In genomic region chr11:101176933-101177773, GRCm38 (mm10) we compare ENCODE assay signal across 8 mouse cellular contexts. TPM values are rescaled to one million over a fixed set of nuclear protein-coding genes. Genes with fewer than 3 reads are reported as not detected.
A peak's percentile ranks its signal among the peaks of the same experiment; 100 is the strongest.
DNase-seq lines count a peak whose midpoint lies in the region; ATAC-seq and TF ChIP-seq lines count a peak whose summit lies in the region.

No protein-coding gene starts in this region.

- peak overlapping the region; percentile 94 for H3K4me2 ChIP-seq in kidney, embryonic 15.5 days
- no peak overlapping the region for H3K4me2 ChIP-seq in liver, embryonic 12.5 days
- peak overlapping the region; percentile 70 for H3K4me2 ChIP-seq in neural tube, embryonic 12.5 days (replicated peaks)

- intact Hi-C loops in heart, adult 2 months (cut with DNase I), result loop anchor here (2.0 to 10.0 kb wide), 4 partner anchors 94 to 462 kb away; partner anchors contain the start of genes Coasy, Hspb9 and Kat2a

- no peak overlapping the region for H3K4me3 ChIP-seq in heart, adult 2 months
- peak overlapping the region; percentile 39; the same call in 1 of the 2 replicates for H3K4me3 ChIP-seq in kidney, embryonic 15.5 days (replicated peaks)
- H3K4me3 ChIP-seq in liver, embryonic 12.5 days, result no peak overlapping the region
- no peak overlapping the region for H3K4me3 ChIP-seq in neural tube, embryonic 12.5 days

- no peak for TF ChIP-seq POLR2A in heart, adult 2 months (IDR thresholded peaks at IDR 0.05; ENCODE audit: insufficient read depth, low read depth, low read length)

- H3K36me3 ChIP-seq in heart, adult 2 months (ENCODE audit: control insufficient read depth, insufficient read depth, low read length), result no peaks in the 10 kb centered on the region
- no peaks in the 10 kb centered on the region for H3K36me3 ChIP-seq in kidney, embryonic 15.5 days
- no peaks in the 10 kb centered on the region for H3K36me3 ChIP-seq in liver, embryonic 12.5 days
- no peaks in the 10 kb centered on the region for H3K36me3 ChIP-seq in neural tube, embryonic 12.5 days

- peak; percentile 75 for TF ChIP-seq CTCF in heart, adult 2 months (IDR thresholded peaks at IDR 0.05)

- no peak for DNase-seq in heart, adult 2 months
- no peak for DNase-seq in heart, adult 8-10 months (ENCODE audit: low spot score)
- peak; percentile 91 for DNase-seq in cerebellum, adult 11-12 months
- DNase-seq in forelimb bud, embryonic 11.5 days (ENCODE audit: low read depth, low spot score), result peak; percentile 55
- DNase-seq in thymus, postnatal 14 days, result peak; percentile 86

- H3K79me2 ChIP-seq in heart, adult 2 months (replicated peaks; ENCODE audit: control insufficient read depth, insufficient read depth, low read length), result no peaks in the 10 kb centered on the region

- H3K4me1 ChIP-seq in heart, adult 2 months (ENCODE audit: control insufficient read depth, insufficient read depth, low read length), result peaks cover 9% of the 10 kb centered on the region
- peaks cover 66% of the 10 kb centered on the region for H3K4me1 ChIP-seq in kidney, embryonic 15.5 days
- peaks cover 49% of the 10 kb centered on the region for H3K4me1 ChIP-seq in liver, embryonic 12.5 days
- H3K4me1 ChIP-seq in neural tube, embryonic 12.5 days, result peaks cover 43% of the 10 kb centered on the region

- no peak for TF ChIP-seq EP300 in heart, adult 2 months (IDR thresholded peaks at IDR 0.05; ENCODE audit: insufficient read depth, low read depth, low read length)

- H3K9ac ChIP-seq in heart, adult 2 months (ENCODE audit: low read depth, low read length), result no peak overlapping the region
- H3K9ac ChIP-seq in kidney, embryonic 15.5 days, result 0 out of 2 replicates have a peak overlapping the region, but pooled peaks have one; percentile 14
- H3K9ac ChIP-seq in liver, embryonic 12.5 days, result no peak overlapping the region
- H3K9ac ChIP-seq in neural tube, embryonic 12.5 days, result 0 out of 2 replicates have a peak overlapping the region, but pooled peaks have one; percentile 47

- H3K9me3 ChIP-seq in kidney, embryonic 15.5 days (replicated peaks), result no peaks in the 10 kb centered on the region
- no peaks in the 10 kb centered on the region for H3K9me3 ChIP-seq in liver, embryonic 12.5 days (replicated peaks)
- no peaks in the 10 kb centered on the region for H3K9me3 ChIP-seq in neural tube, embryonic 12.5 days

- no peaks in the 10 kb centered on the region for H3K27me3 ChIP-seq in heart, adult 2 months (ENCODE audit: control insufficient read depth, insufficient read depth, low read length)
- peaks cover 47% of the 10 kb centered on the region for H3K27me3 ChIP-seq in kidney, embryonic 15.5 days
- H3K27me3 ChIP-seq in liver, embryonic 12.5 days (replicated peaks), result peaks cover 96% of the 10 kb centered on the region
- H3K27me3 ChIP-seq in neural tube, embryonic 12.5 days (replicated peaks), result peaks cover 63% of the 10 kb centered on the region

- H3K27ac ChIP-seq in heart, adult 2 months, result no peak overlapping the region
- no peak overlapping the region for H3K27ac ChIP-seq in kidney, embryonic 15.5 days
- H3K27ac ChIP-seq in liver, embryonic 12.5 days, result no peak overlapping the region
- H3K27ac ChIP-seq in neural tube, embryonic 12.5 days, result no peak overlapping the region

- ATAC-seq in kidney, embryonic 15.5 days (replicated peaks; ENCODE audit: low FRiP score), result no peak
- 0 out of 2 replicates have a peak, but pooled peaks have one; percentile 23 for ATAC-seq in liver, embryonic 12.5 days
- no peak for ATAC-seq in neural tube, embryonic 12.5 days (ENCODE audit: low FRiP score, low read depth)

- WGBS in heart, adult 2 months, result 55% methylated on average over 22 of the region's 22 CpGs
- 27% methylated on average over 22 of the region's 22 CpGs for WGBS in kidney, embryonic 15.5 days
- 35% methylated on average over 22 of the region's 22 CpGs for WGBS in liver, embryonic 12.5 days (ENCODE audit: insufficient replicate concordance)
- WGBS in neural tube, embryonic 12.5 days, result 26% methylated on average over 22 of the region's 22 CpGs

RNA-seq across cellular contexts. Expression of gene Ccr10, which starts 1.9 kb away (rescaled TPM):
- not detected for total RNA-seq in heart, adult 2 months (2021)
- polyA plus RNA-seq in heart, adult 2 months (2012; rRNA removed), result 0.14 TPM in 1 of 2 replicates, not detected in the other
- under 1 TPM in 2 of 4 experiments, not detected in 2; 0.14 to 0.19 TPM for total RNA-seq in heart, adult 8-10 months (2022)
- polyA plus RNA-seq in kidney, embryonic 15.5 days (2015; fragmentation: Nextera tagmentation; extraction: Ambion mirVana), result 0.78 and 0.82 TPM in 2 replicates
- 0.07 TPM in 1 of 2 replicates, not detected in the other for polyA plus RNA-seq in liver, embryonic 12.5 days (2016; fragmentation: Nextera tagmentation; extraction: Ambion mirVana)
- 0.29 and 0.37 TPM in 2 replicates for polyA plus RNA-seq in neural tube, embryonic 12.5 days (2016; fragmentation: Nextera tagmentation; extraction: Ambion mirVana)

RNA-seq across cellular contexts. Expression of gene Plekhh3, which starts 6.0 kb away (rescaled TPM):
- total RNA-seq in heart, adult 2 months (2021), result 10 to 100 TPM; 14.3 to 28.1 TPM
- 24.4 and 26.7 TPM in 2 replicates for polyA plus RNA-seq in heart, adult 2 months (2012; rRNA removed)
- total RNA-seq in heart, adult 8-10 months (2022), result 10 to 100 TPM; 23.4 to 29.9 (median 28.1) TPM
- 17.0 and 18.6 TPM in 2 replicates for polyA plus RNA-seq in kidney, embryonic 15.5 days (2015; fragmentation: Nextera tagmentation; extraction: Ambion mirVana)
- 2.7 and 2.8 TPM in 2 replicates for polyA plus RNA-seq in liver, embryonic 12.5 days (2016; fragmentation: Nextera tagmentation; extraction: Ambion mirVana)
- 16.1 and 17.1 TPM in 2 replicates for polyA plus RNA-seq in neural tube, embryonic 12.5 days (2016; fragmentation: Nextera tagmentation; extraction: Ambion mirVana)

RNA-seq across cellular contexts. Expression of gene Cntnap1, which starts 6.8 kb away (rescaled TPM):
- total RNA-seq in heart, adult 2 months (2021), result 1 to 10 TPM; 1.3 to 1.5 TPM
- polyA plus RNA-seq in heart, adult 2 months (2012; rRNA removed), result 3.1 and 4.0 TPM in 2 replicates
- total RNA-seq in heart, adult 8-10 months (2022), result 1 to 10 TPM; 1.1 to 2.9 (median 1.5) TPM
- 1.9 and 2.0 TPM in 2 replicates for polyA plus RNA-seq in kidney, embryonic 15.5 days (2015; fragmentation: Nextera tagmentation; extraction: Ambion mirVana)
- 0.17 and 0.26 TPM in 2 replicates for polyA plus RNA-seq in liver, embryonic 12.5 days (2016; fragmentation: Nextera tagmentation; extraction: Ambion mirVana)
- 1.7 and 2.2 TPM in 2 replicates for polyA plus RNA-seq in neural tube, embryonic 12.5 days (2016; fragmentation: Nextera tagmentation; extraction: Ambion mirVana)

RNA-seq across cellular contexts. Expression of gene Tubg2, which starts 21.4 kb away (rescaled TPM):
- 1 to 10 TPM; 3.5 TPM for total RNA-seq in heart, adult 2 months (2021)
- polyA plus RNA-seq in heart, adult 2 months (2012; rRNA removed), result 2.1 and 2.9 TPM in 2 replicates
- 1 to 10 TPM; 2.7 to 4.9 (median 3.0) TPM for total RNA-seq in heart, adult 8-10 months (2022)
- 3.8 and 4.2 TPM in 2 replicates for polyA plus RNA-seq in kidney, embryonic 15.5 days (2015; fragmentation: Nextera tagmentation; extraction: Ambion mirVana)
- 0.57 and 0.62 TPM in 2 replicates for polyA plus RNA-seq in liver, embryonic 12.5 days (2016; fragmentation: Nextera tagmentation; extraction: Ambion mirVana)
- polyA plus RNA-seq in neural tube, embryonic 12.5 days (2016; fragmentation: Nextera tagmentation; extraction: Ambion mirVana), result 13.4 and 15.1 TPM in 2 replicates

RNA-seq across cellular contexts. Expression of gene Ezh1, which starts 49.1 kb away (rescaled TPM):
- total RNA-seq in heart, adult 2 months (2021), result 10 to 100 TPM; 29.8 to 31.4 TPM
- polyA plus RNA-seq in heart, adult 2 months (2012; rRNA removed), result 26.1 and 34.1 TPM in 2 replicates
- 10 to 100 TPM; 28.6 to 37.3 (median 31.7) TPM for total RNA-seq in heart, adult 8-10 months (2022)
- 22.9 and 27.0 TPM in 2 replicates for polyA plus RNA-seq in kidney, embryonic 15.5 days (2015; fragmentation: Nextera tagmentation; extraction: Ambion mirVana)
- polyA plus RNA-seq in liver, embryonic 12.5 days (2016; fragmentation: Nextera tagmentation; extraction: Ambion mirVana), result 9.8 and 10.3 TPM in 2 replicates
- polyA plus RNA-seq in neural tube, embryonic 12.5 days (2016; fragmentation: Nextera tagmentation; extraction: Ambion mirVana), result 14.1 and 14.3 TPM in 2 replicates

Comparison
In these comparisons a context has a peak if more than half of its experiments do, and no peak if none do; other contexts are left out.
1. DNase-seq: peak in cerebellum, adult 11-12 months (single experiment), forelimb bud, embryonic 11.5 days (single experiment) and thymus, postnatal 14 days (single experiment); none in heart, adult 2 months (0 of 2) and heart, adult 8-10 months (single experiment).
2. H3K9ac ChIP-seq: peak in kidney, embryonic 15.5 days (single experiment) and neural tube, embryonic 12.5 days (single experiment); none in heart, adult 2 months (single experiment) and liver, embryonic 12.5 days (single experiment).